Mouse (Mus musculus) c-Kit-positive CD71-negative TER-119-negative erythroid progenitor cells, embryonic 14.5 days (primary cell): ENCODE data around the gene Lipa.

Experiments used
- DNase-seq: peaks from one replicate; pipeline ENCODE4 v3.0.0-alpha.2; 2013; ENCODE audit warnings: low read depth

Lipa gene

DNA sequence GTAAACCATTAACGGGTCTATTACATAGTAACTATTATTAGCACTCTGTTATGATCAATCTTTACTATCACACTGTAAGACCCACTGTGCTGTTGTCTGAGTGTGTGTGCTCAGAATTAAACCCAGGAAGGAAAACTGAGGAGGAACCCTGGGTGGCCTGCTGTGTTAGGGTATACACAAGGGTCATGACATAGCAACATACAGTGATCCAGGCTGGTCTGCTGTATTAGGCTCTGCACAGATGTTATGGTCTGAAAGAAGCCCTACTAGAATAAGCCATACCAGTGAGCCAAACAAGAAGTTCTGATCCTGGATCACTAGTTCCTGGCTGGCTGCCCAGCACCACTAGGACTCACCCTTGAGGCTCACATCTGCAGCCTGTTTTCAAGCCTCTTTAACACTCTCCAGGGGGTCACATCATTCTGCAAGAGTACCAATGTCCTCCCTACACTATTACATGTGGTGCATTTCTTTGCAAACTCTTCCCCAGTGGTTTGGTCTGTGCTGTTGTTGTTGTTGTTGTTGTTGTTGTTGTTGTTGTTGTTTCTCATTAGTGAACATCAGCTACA lies 65.7 kb downstream of the Lipa start:
- DNase-seq, result no peak

GRCm38 (mm10) chr19:34450784-34451370 lies 76.4 kb downstream of the Lipa start:
- no peak for DNase-seq

- DNase-seq, result no peak
Measured at GRCm38 (mm10) chr19:34448851-34449250, 78.4 kb downstream of the Lipa start.

GRCm38 (mm10) chr19:34445410-34446012 lies 81.8 kb downstream of the Lipa start:
- no peak for DNase-seq

GRCm38 (mm10) chr19:34444785-34445184 lies 82.5 kb downstream of the Lipa start:
- DNase-seq, result no peak
